Mouse (Mus musculus) monocyte, adult 5-6 weeks (primary cell): Measurements from ENCODE around the gene Ces2f. TPM values are rescaled to one million over a fixed set of nuclear protein-coding genes. Genes with fewer than 3 reads are reported as not detected.
"Not testable (repeated sequence)": the region's sequence is repeated elsewhere in the genome, so short reads cannot be mapped to it uniquely, and the experiment has no call there.

ENCODE experiments used
- ATAC-seq: fragments of 153-309, 156-312 bp; replicated peaks from 2 replicates; pipeline ENCODE4 v1.8.0; 2017; ENCODE audit warnings: mild to moderate bottlenecking; ENCODE audit not compliant: low TSS enrichment, insufficient number of reproducible peaks, severe bottlenecking, poor library complexity, low FRiP score
- total RNA-seq: library from RNA; stranded (forward); fragments of 200-1000, 200-491, 200-594 nt; gene quantifications from 3 replicates; pipeline ENCODE4 v1.2.3, GENCODE M21; 2017

Gene Ces2f
- total RNA-seq: not detected in 3 replicates

DNA sequence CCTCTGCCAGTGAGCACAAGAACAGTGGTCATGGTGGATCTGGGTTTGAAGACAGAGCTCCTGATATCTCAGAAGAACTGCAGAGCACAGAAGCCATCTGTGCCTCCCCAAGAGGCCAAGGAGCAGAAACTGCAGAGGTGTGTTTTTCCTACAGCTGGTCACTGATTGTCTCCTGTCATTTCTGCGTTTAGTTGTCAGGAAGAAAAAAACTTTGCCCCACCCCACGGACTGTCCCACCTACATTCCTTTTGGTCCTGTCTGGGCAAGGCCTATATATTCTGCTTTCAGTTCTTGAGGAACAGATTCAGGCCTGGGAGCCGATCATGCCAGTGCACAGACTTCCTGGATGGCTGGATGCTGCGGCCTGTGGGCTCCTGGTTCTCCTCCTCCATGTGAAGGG lies at the start of gene Ces2f:
TSS of gene Ces2f (plus strand) at position 301 of the 400 bp plus-strand sequence.
- no peak for ATAC-seq

DNA sequence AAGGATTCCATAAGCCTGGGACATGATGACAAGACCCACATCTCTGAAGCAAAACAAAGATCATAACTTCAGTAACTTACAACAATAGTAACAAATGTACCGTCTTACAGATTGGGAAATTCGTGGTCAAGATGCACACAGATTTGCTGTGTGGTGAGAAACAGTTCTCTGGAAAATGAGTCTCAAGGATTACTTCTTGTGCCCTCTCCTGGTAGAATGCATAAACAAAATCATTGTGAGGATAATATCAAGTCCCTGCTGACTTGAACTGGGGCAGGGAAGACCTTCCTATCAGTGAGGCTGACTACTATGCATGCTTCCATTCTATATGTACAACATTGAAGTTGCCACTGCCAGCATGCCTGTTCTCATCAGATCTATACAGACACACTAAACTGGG lies 45.4 kb upstream of the Ces2f start:
- ATAC-seq: no peak

DNA sequence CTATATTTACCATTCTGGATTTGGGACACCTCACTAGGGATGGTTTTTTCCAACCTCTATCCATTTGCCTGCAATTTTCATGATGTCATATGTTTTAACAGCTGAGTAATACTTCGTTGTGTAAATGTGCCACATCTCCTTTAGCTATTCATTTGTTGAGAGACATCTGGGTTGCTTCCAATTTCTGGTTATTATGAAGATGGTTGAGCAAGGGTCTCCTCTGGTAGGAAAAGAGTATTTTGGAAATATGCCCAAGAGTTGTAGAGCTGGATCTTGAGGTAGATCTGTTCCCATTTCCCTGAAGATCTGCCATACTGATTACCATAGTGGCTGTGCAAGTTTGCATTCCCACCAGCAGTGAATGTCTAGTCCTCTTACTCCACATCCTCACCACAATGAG lies 40.0 kb upstream of the Ces2f start:
- ATAC-seq: no peak

DNA sequence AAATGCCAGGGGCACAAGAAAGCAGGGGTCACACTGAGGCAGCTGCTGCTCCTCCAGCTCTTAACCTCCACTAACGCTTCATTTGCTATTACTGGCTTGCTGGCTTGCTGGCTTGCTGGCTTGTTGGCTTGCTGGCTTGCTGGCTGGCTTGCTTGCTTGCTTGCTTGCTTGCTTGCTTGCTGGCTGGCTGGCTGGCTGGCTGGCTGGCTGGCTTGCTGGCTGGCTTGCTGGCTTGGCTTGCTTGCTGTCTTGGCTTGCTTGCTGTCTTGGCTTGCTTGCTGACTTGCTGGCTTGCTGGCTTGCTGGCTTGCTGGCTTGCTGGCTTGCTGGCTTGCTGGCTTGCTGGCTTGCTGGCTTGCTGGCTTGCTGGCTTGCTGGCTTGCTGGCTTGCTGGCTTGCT lies 38.1 kb upstream of the Ces2f start:
- not testable (repeated sequence) for ATAC-seq

DNA sequence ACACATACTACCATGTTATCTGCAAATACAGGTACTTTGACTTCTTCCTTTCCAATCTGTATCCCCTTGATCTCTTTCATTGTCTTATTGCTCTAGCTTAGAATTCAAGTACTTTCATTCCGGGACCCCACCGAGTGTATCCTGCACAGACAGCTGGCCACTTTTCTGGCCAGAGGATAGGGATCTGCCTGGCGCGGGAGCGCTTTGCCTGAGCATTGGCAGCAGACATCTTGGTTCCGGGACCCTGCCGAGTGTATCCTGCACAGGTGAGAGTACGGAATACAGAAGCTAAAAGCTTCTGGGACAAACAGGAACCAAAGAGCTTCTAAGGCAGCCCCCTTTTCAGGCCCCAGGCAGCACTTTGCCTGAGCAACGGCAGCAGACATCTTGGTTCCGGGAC lies 37.5 kb upstream of the Ces2f start:
- not testable (repeated sequence) for ATAC-seq

DNA sequence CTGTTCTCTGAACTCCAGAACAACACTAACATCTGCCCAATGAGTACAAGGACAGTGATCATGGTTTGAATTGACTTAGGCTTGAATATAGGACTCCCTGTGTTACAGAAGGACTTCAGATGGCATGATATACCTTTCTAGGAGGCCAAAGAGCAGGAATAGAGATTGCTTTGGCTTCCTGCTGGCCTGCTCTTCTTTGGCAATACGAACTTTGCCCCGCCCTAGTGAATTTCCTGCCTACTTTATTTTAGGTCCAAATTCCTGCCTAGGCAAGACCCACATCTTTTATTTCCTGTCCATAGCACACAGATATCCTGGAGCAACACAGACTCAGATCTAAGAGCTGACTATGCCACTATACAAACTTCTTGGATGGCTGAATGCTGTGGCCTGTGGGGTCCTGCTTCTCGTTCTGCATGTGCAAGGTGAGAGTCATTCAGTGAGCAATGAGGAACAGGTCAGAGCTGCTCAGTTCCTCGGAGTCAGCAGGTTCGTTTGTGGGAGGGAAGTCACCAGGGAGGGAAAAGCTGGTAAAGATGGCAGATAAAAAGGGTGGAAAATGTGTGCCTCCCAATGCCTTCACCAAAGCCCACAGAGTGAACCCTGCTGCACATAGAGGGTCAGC lies 21.1 kb upstream of the Ces2f start, which contains the start of gene Ces2e:
TSS of gene Ces2e (plus strand) at position 289 of the 625 bp plus-strand sequence.
- ATAC-seq: no peak

DNA sequence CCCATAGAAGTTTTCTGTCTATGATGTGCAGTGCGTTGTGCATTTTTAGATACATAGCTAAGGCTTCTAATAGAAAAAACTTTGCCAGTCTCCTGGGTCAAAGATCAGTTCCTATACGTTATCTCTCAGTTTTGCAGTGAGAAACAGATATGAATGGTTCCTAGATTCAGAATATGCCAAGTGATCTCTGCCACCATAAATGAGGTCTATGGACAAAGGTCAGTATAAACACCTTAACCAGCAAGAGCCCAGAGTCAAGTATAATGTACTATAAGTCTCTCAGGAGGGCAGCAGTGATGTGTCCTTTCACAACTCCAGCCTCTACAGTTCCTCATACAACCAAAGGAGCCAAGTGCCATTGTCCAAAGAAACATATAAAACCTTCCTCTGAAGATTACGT lies 19.9 kb upstream of the Ces2f start:
- ATAC-seq: no peak

DNA sequence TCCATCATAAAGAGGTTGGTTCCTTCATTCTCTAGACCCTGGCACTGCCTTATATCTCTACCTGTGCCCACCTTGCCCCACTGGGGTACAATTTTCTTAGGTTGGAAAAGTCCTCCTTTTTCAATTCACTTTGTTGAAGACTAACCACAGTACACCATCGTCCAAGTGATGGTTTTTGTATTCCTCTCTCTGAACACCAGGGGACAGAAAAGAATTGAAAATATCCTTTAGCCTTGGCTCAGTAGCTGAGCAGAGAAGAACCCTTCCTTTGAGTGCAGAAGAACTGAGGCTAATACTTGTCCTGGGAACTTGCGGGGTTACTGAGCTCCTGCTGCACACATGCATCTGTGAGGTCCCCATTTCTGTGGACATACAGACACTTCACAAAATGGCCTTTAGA lies 2.5 kb upstream of the Ces2f start:
- no peak for ATAC-seq

DNA sequence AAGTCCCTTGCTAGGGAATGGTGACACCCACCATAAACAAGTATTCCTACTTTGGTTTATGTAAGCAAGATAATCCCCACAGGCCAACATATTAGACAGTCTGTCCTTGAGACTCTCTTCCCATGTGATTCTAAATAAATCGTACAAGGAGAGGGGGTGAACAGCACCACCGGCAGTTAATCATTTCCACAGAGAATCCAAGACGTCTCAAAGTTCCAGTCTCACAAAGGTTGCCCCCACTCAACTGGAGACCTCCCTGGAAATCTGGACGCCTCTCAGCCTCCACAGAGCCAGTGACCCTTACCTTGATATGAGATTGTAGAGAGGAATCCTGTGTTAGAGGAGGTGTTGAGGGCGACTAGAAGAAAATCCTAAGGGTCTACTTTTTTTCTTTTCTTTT lies 1.9 kb downstream of the Ces2f start:
- ATAC-seq: no peak

DNA sequence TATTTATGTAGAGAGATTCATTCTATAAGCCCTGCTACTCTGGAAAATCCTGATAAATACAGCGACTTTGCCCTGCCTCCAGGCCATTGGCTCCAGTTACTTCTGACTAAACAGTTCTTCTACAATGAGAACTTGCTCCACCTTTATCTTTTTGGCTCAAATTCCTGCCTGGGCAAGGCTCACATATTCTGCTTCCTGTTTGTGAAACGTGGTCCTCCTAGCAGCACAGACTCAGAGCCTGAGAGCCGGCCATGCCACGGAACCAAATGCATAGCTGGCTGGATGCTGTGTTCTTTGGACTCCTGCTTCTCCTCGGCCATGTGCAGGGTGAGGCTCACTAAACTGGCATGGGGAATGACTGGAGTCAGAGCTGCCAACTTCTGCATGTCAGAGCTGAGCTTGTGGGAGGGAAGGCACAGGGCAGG lies 14.4 kb downstream of the Ces2f start, which contains the start of gene Ces2g:
TSS of gene Ces2g (plus strand) at position 182 of the 425 bp plus-strand sequence.
- ATAC-seq: no peak

DNA sequence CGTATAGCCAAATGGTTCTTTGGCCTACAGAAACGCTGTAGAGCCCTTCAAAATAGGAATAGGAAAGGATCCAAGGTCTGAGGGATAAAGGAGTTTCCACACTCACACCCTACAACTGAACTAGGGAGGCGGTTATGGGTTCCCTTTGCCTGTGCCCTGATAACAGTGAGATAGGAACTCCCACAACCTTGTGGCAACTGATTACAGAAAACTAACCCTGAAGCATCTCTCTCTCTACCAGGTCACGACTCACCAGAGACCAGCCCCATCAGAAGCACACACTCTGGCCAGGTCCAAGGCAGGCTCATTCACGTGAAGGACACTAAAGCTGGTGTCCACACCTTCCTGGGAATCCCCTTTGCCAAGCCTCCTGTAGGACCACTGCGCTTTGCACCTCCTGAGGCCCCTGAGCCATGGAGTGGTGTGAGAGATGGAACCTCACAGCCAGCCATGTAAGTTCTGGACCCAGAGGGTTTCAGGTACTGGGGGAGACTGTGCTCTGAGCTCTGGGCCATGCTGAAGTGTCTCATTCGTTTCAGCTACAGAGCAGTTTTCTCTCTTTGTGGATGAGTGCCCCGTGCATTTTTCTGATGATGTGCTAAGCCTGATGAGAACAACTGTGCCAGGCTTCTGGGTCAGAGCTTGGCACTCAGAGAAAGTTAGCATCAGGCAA lies 15.2 kb downstream of the Ces2f start:
- ATAC-seq: no peak

DNA sequence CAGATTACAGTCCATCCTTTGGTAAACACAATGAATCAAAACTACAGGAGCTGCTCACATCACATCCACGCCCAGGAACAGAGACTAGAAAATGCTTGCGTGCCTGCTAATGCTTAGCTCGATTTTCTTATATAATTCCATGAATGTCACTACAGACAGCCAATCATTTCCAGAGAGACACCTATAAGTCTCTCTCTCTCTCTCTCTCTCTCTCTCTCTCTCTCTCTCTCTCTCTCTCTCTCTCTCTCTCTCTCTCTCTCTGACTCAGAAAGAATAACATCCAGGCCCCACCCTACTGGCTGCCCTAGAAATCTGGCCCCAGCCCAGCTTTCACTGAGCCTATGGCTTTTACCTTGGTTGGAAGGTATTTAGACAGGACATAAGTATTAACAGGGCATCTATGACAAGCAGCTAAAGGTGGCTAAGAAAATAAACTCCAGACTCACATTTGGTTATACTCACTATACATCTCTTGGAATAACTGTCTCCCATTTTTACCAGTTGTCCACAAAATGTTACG lies 16.3 kb downstream of the Ces2f start:
- no peak for ATAC-seq

DNA sequence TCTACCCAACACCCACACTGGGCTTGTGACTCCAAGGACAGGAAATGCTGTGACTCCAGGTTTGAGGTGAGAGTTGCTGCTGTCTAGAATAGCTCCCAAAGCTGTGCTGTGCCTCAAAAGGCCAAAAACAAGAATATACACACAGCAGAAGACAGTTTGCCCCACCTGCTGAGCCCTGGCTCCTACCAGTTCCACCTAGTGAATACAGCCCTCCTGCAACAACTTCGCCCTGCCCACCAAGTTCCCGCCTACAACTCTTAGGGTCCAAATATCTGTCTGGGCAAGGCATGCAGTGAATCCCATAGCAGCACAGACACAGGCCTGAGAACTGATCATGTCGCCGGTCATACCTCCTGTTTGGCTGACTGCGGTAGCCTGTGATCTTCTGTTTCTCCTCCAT lies 37.0 kb downstream of the Ces2f start:
- no peak for ATAC-seq

DNA sequence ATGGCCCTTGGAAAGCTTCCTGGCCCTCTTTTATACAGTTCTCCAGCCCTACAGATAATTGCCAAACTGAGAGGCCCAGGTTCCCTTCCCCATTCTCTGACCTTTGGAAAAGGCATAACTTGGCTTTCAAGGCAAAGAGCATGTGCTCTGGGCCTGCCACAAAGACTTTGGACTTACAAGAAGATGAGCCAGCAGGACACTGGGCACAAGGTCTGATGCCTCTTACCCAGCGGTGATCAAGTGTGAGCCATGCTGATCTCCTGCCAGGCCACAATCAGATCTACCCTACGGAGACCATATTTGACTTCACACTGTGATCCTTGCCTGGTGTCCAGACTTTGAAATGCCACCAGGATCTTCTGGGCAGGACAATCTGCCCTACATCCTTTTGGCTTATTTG lies 37.8 kb downstream of the Ces2f start:
- ATAC-seq: no peak

DNA sequence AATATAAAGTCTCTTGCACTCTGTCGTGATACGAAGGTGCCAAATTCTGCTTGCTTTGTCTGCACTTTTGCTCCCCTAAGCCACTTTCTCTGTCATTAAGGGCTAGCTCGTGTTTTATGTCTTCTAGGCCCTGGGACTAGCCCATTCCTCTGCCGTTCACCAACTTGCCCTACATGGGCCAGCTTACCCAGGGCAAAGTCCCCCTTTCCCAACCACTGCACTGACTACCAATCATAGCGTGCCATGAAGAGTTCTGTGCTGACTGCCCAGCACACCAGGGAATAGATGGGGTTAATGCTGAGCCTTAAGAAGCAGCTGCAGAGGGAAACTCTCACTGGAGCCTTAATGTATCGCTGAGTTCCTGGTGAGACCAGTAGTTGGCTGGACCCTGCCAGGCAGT lies 51.0 kb downstream of the Ces2f start:
- no peak for ATAC-seq

DNA sequence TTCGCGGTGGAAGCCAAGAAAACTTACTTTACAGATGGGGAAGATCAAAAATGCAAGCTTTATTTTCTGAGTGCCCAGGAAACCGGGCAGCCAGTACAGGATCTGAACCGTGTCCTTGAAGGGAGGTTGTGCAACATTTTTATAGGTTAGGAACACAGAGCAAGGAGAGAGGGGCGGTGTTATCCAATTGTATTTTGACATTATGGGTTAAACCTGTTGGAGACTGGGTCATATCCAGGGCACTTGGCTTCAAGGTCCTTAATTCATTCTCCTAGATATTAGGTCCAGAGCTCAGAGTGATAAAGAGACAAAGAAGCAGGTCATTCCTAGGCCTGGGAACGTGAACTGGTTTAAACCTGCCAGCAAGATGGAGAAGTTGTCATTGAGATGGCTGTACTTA lies 52.0 kb downstream of the Ces2f start:
- ATAC-seq: no peak

DNA sequence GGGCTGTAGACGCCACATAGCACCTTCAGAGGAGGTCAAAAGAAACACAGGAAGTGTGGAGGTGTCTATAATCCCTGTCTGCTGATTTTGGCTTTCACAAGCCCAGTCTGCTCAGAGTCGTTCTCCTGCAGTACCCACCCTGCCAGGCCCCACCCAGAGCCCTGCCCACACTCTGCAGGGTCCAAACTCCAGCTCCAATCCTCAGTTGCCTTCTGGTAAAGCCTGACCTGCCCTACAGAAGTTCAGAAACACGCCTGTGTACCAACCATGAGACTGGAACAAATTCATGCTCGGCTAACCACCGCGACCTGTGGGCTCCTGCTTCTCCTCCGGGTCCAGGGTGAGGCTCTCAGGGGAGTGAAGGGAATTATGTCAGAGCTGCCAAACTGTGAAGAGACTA lies 53.4 kb downstream of the Ces2f start, which contains the start of gene Ces2h:
TSS of gene Ces2h (plus strand) at position 268 of the 400 bp plus-strand sequence.
- no peak for ATAC-seq
